Mouse (Mus musculus) testis, postnatal 10 days (tissue): ENCODE data around the gene Ksr1.

Experiments used
- DNase-seq: peaks from one replicate; pipeline ENCODE4 v3.0.0; 2021; ENCODE audit warnings: low spot score

Gene Ksr1

GRCm38 (mm10) chr11:79146331-79146767 is at the start of gene Ksr1:
Ksr1 (minus strand) TSS chr11:79146407.
- DNase-seq, result peak; percentile 93

DNA sequence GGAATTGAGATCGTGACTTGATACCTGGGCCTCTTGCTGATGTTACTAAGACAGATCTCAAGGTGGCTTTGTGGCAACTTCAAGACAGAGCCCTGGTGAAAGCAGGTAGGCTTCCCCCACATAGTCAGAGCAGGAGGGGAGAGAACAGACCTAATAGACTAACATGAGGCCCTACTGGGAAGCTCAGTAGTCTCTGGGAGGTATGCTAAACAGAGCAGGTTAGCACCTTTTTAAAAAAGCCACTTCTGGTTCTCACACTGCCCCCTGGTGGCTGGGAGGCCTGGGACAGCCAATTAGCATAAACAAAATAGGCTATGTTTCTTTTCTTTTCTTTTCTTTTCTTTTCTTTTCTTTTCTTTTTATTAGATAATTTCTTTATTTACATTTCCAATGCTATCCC is 46.0 kb upstream of the Ksr1 start:
- DNase-seq, result peak; percentile 67

- no peak for DNase-seq
These were observed 45.0 kb upstream of the Ksr1 start for GRCm38 (mm10) chr11:79191214-79191613.

DNA sequence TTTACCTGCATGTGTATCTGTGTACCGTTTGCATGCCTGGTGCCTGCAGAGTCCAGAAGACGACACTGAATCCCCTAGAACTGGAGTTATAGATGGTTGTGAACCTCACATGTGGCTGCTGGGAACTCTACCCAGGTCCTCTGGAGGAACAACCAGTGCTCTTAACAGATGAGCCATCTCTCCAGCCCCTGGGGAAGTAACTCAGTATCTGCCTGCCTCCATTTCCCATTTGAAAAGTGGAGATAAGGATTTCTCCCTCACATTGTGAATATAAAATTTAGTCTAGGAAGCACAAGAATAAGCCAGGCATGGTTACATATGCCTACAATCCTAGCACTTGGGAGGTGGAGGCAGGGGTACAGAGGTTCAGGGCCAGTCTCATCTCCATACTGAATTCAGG is 44.0 kb upstream of the Ksr1 start:
- no peak for DNase-seq

DNA sequence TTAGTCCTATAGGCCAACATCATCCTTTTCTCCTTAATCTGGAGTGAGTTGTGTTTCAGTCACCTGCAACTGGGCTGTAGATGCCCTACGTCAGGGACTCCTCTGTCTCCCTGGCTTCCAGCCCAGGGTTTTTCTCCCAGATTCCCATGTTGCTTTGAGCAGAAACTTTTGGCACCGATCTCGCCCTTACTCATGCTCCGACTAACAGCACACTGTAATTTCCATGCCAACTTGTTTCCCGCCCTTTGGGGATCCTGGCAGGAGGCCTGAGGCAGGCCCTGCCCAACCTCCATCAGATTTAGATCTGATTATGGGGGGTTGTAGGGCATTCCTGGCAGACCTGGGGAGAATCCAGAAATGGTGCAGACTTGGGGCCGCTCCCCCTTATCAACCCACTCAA is 42.0 kb upstream of the Ksr1 start:
- DNase-seq, result peak; percentile 77

- DNase-seq, result no peak
These were observed 41.1 kb upstream of the Ksr1 start for GRCm38 (mm10) chr11:79187291-79187690.

- no peak for DNase-seq
These were observed 39.5 kb upstream of the Ksr1 start for GRCm38 (mm10) chr11:79185683-79186082.

DNA sequence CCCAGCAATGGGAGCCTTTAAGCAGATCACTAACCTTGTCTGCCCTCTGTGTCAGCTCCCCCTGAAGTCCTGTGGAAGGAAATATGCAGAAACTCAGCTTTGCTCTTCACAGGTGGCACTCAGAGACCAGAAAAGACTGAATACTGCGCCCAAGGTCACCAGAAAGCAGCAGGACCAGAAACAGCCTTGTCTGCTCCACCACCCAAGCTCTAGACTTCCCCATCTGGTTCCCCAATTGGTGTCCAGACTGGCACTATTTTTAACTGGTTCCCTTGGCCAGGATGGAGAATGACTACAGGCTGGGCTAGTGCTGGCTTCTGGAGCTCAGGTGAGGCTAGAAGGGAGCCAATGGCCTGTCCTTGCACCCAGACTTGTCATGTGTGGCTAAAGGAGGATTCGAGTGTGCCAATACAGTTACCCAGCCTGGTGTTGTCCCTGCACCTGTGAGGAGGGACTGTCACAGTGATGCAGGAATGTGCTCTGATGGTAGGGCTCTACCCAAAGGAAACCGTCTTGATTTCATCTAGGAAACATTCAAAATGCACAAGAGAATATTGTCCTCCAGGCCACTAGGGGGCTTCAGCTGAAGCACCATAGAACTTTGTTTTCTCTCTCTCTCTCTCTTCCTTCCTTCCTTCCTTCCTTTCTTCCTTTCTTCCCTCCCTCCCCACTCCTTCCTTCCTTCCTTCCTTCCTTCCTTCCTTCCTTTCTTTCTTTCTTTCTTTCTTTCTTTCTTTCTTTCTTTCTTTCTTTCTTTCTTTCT is 38.1 kb upstream of the Ksr1 start:
- DNase-seq, result no peak

- DNase-seq, result no peak
These were observed 37.2 kb upstream of the Ksr1 start for GRCm38 (mm10) chr11:79183400-79183799.

- DNase-seq, result peak; percentile 65
These were observed 36.7 kb upstream of the Ksr1 start for GRCm38 (mm10) chr11:79182881-79183280.

DNA sequence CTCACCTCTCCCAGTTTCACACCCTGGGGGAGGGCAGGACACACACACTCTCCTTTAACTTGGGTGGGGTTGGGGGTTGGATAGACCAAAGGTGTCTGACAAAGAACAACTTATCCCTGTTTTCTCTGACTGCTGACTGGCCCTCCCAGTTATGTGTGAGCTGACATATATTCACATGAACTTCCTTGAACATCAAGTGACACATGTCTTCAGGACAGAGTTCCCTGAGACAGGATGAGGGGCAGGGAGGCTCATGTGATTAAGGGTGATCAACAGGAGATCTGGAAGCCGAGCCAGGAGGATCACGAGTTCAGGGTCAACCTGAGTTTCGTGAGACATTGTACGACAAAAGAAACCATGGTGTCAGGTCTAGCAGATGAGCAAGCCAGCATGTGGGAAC is 35.7 kb upstream of the Ksr1 start:
- DNase-seq, result no peak

GRCm38 (mm10) chr11:79176687-79177086 is 30.5 kb upstream of the Ksr1 start:
- DNase-seq, result no peak

DNA sequence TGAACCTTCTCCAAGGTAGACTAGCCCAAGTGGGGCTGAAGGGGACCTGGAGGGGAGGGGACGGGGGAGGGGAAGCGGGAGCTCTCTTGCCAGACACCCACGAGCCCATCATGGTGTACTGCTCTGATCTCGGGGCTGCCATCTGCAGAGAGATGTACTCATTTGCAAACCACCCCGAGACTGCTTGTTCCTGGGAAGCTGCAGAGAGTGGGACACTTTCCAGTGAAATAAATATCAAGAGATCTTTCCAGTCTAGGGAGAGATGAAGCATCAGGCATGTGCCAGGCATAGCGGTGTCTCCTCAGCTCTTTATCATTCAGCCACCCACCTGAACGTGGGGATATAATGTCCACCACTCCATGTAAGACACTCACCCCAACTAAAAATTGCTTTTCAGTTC is 25.8 kb upstream of the Ksr1 start:
- no peak for DNase-seq

GRCm38 (mm10) chr11:79166582-79167300 is 20.5 kb upstream of the Ksr1 start:
- no peak for DNase-seq

DNA sequence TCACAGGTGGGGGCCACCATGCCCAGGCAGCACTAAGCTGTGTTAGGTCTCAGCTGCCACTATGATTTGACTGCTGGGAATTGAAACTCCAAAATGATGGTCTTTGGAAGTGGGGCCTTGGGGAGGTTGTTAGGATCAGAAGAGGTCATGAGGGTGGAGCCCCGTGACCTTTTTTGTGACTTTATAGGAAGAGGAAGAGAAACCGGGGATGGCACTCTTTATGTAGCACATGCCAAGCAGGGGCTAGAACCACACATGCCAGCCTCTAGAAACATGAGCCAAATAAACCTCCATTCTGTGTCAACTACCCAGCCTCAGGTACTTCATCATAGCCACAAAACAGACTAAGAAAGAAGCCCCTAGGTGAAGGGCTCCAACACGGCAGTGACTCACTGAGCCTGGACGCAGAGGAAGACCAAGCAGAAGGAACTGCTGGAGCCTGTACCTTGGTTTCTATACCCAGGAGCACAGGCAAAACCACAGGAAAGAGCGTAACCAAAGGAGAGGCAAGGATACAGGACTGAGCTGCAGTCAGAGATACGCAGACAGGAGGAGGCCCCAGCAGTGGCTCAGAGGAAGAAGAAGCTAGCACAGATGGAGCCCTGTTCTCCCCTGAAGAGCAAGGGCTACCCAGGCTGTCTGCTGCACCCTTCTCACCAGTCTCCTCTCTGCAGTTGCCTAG is 15.0 kb upstream of the Ksr1 start:
- DNase-seq, result no peak

GRCm38 (mm10) chr11:79160127-79160526 is 13.9 kb upstream of the Ksr1 start:
- no peak for DNase-seq

DNA sequence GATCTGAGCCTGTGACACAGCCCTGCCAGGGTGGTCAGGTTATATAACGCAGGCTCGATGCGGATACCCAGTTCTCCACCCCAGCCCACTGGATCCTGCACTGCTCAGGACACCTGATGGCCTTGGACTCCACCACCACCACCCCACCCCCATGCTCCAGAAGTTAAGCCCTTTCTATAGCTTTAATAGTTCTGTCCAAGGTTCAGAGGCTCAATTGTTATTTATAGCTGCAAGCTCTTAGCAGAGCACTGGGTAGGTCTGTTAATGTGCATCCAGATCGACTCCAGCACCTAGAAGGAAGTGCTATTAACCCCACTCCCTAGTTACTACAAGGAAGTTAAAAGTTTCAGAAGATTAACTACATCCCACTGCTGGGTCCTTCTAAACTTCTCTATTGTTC is 11.5 kb upstream of the Ksr1 start:
- DNase-seq, result no peak

DNA sequence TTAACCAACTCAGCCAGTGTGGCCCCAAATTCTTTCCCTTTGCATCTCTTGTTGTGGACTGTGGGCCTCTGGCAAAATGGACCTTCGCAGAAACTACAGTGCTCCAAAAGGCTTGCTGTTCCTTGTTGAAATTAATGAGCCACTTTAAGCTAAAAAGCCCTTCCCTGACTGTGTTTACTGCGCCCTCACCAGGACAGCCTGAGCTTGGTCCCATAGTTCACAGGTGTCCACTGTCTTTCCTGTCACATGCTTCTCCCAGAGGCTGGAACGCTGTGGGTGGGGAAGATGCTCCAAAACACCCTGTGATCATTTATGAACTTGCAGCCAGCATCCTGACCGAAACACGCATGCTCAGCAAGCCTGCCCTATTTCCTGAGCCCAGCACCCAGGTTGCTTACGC is 9.1 kb upstream of the Ksr1 start:
- DNase-seq, result no peak

DNA sequence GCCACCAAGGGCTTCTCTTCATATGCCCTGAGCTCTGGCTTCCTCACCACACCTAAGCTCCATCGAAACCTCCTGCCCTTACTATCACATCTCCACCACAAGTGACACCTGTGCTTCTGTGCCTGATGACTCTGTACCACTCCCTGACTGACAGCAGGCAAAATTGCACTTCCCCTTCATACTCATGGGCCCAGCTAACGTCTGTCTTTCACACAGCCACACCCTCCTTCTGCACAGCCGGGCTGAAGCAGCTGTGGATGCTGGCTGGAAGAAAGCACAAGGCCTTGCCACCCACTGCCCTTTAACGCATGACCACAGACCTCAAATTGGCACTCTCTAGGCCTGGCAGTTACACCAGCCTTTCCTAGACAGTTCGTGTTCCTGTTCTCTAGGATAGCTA is 6.5 kb upstream of the Ksr1 start:
- no peak for DNase-seq

- DNase-seq, result no peak
These were observed 5.7 kb upstream of the Ksr1 start for GRCm38 (mm10) chr11:79151874-79152273.

- no peak for DNase-seq
These were observed 4.1 kb upstream of the Ksr1 start for GRCm38 (mm10) chr11:79150301-79150700.

DNA sequence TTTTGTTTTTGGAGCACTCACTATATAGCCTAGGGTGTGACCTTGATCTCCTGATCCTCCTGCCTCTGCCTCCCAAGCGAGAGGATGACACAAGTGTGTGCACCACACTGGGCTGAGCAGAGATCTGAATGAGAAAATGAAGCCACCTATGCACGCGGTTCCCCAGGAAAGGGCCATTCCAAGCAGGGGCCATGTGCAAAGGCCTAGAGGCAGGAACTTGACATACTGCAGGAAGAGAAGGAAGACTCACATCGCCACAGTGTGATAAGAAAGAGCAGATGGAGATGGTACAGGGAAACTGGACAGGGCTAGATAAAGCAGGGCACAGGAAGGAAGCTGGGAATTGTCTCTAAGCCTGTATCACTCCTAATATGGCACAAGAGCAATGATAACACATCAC is 3.1 kb upstream of the Ksr1 start:
- no peak for DNase-seq

GRCm38 (mm10) chr11:79148783-79149182 is 2.6 kb upstream of the Ksr1 start:
- no peak for DNase-seq
